Mouse (Mus musculus) cortical plate, adult 2 months (tissue): ENCODE measurements around the gene Mkln1. TPM values are rescaled to one million over a fixed set of nuclear protein-coding genes. Genes with fewer than 3 reads are reported as not detected.

Experiments used
- H3K27ac ChIP-seq: fragments of 200-500 bp; 2 replicates; pipeline ENCODE4 v1.5.1; 2012; ENCODE audit warnings: low read length, control low read depth, inconsistent platforms; ENCODE audit not compliant: insufficient read depth
- H3K4me1 ChIP-seq: fragments of 200-500 bp; 2 replicates; pipeline ENCODE4 v1.6.1; 2011; ENCODE audit warnings: low read length; ENCODE audit not compliant: control insufficient read depth, insufficient read depth
- H3K4me3 ChIP-seq: fragments of 200-500 bp; 2 replicates; pipeline ENCODE4 v1.5.1; 2011; ENCODE audit warnings: mild to moderate bottlenecking, low read length, control low read depth; ENCODE audit not compliant: insufficient read depth
- CTCF ChIP-seq: fragments of 200-500 bp; IDR thresholded peaks from 2 replicates; pipeline ENCODE4 v1.5.1; 2011; ENCODE audit warnings: mild to moderate bottlenecking, control low read depth, low read length; ENCODE audit not compliant: insufficient read depth; ENCODE audit errors: extremely low read depth
- POLR2A ChIP-seq: fragments of 200-500 bp; IDR thresholded peaks from 2 replicates; pipeline ENCODE4 v1.6.1; 2011; ENCODE audit warnings: mild to moderate bottlenecking, low read length, control low read depth; ENCODE audit not compliant: insufficient read depth; ENCODE audit errors: extremely low read depth
- polyA plus RNA-seq: library from polyadenylated mRNA; depleted of rRNA; stranded (reverse); fragments of >200 nt; gene quantifications from 2 replicates; pipeline ENCODE4 v1.2.3, GENCODE M21; 2012; rRNA removed

The Mkln1 gene
- polyA plus RNA-seq, 1 experiment = 49.8 TPM

- Histone ChIP-seq H3K4me1 (peaks cover 4% of the 10 kb centered on the region), H3K4me3 (peak within 1 kb of the TSS; percentile 48), H3K27ac (peak within 1 kb of the TSS; percentile 23; the same call in 1 of the 2 replicates)
- TF ChIP-seq POLR2A (no peak), CTCF (no peak)
Measured at GRCm38 (mm10) chr6:31563235-31564181, 165.0 kb downstream of the Mkln1 start, which contains the start of gene Podxl. Gene Podxl (minus strand): TSS chr6:31563981.

- peaks cover 4% of the 10 kb centered on the region for H3K4me1 ChIP-seq
- H3K4me3 ChIP-seq = peak overlapping the region; percentile 48
- TF ChIP-seq CTCF (no peak), POLR2A (no peak)
- H3K27ac ChIP-seq = peak overlapping the region; percentile 23; the same call in 1 of the 2 replicates
Measured at GRCm38 (mm10) chr6:31564182-31564531, 165.6 kb downstream of the Mkln1 start.

GRCm38 (mm10) chr6:31564901-31565391, 166.4 kb downstream of the Mkln1 start:
- Histone ChIP-seq H3K4me3 (no peak overlapping the region), H3K27ac (no peak overlapping the region), H3K4me1 (peaks cover 4% of the 10 kb centered on the region)
- no peak for TF ChIP-seq CTCF
- TF ChIP-seq POLR2A = no peak

Other genes starting within 250 kb of the Mkln1 start
- gene Podxl, start 165.2 kb downstream of the Mkln1 start, polyA plus RNA-seq = 21.7 and 24.2 TPM in 2 replicates